Mouse (Mus musculus) erythroblast, embryonic 14.5 days (primary cell): ENCODE measurements around the gene Tmem114. TPM values are rescaled to one million over a fixed set of nuclear protein-coding genes. Genes with fewer than 3 reads are reported as not detected.

Experiments used
- H3K27me3 ChIP-seq: 2 replicates; pipeline ENCODE4 v1.6.1; 2012; ENCODE audit warnings: inconsistent platforms; ENCODE audit not compliant: control insufficient read depth
- H3K36me3 ChIP-seq: 2 replicates; pipeline ENCODE4 v1.6.1; 2012; ENCODE audit warnings: mild to moderate bottlenecking, inconsistent platforms; ENCODE audit not compliant: control insufficient read depth
- H3K4me1 ChIP-seq: 2 replicates; pipeline ENCODE4 v1.6.1; 2012; ENCODE audit warnings: inconsistent platforms; ENCODE audit not compliant: control insufficient read depth
- H3K4me3 ChIP-seq: replicated peaks from 2 replicates; pipeline ENCODE3; 2012; ENCODE audit warnings: moderate library complexity, mild to moderate bottlenecking, inconsistent platforms
- H3K9me3 ChIP-seq: 2 replicates; pipeline ENCODE4 v1.6.1; 2012; ENCODE audit warnings: low read length, inconsistent platforms, mixed read lengths; ENCODE audit not compliant: control insufficient read depth
- GATA1 ChIP-seq: IDR thresholded peaks from 2 replicates; pipeline ENCODE4 v1.6.1; 2012; ENCODE audit warnings: low read length, inconsistent platforms, mixed read lengths
- TAL1 ChIP-seq: IDR thresholded peaks from 3 replicates; pipeline ENCODE4 v1.6.1; 2012; ENCODE audit warnings: low read length, inconsistent platforms, mixed read lengths
- polyA plus RNA-seq: library from polyadenylated mRNA; stranded (reverse); fragments of >175 nt; gene quantifications from 2 replicates; pipeline ENCODE4 v1.2.3, GENCODE M21; 2012

Tmem114 gene
- polyA plus RNA-seq, 1 experiment: not detected

DNA sequence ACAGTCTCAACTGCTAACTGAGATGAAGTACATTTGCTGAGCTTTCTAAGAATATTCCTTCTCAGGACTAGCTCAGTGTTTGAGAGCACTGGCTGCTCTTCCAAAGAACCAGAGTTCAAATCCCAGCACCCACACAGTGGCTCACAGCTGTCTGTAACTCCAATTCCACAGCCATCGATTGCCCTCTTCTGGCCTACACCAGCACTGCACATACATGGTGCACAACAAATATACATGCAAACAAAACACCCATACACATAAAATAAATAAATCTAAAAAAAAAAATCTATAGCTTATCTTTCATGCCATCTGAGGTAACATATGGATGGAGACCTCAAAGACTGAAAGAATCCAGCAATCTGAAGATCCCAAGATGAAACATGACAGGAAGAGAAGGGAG lies 36.4 kb downstream of the Tmem114 start:
- Histone ChIP-seq H3K27me3 (no peaks in the 10 kb centered on the region), H3K4me3 (no peak overlapping the region), H3K4me1 (no peaks in the 10 kb centered on the region), H3K9me3 (no peaks in the 10 kb centered on the region), H3K36me3 (no peaks in the 10 kb centered on the region)
- TF ChIP-seq GATA1: no peak

DNA sequence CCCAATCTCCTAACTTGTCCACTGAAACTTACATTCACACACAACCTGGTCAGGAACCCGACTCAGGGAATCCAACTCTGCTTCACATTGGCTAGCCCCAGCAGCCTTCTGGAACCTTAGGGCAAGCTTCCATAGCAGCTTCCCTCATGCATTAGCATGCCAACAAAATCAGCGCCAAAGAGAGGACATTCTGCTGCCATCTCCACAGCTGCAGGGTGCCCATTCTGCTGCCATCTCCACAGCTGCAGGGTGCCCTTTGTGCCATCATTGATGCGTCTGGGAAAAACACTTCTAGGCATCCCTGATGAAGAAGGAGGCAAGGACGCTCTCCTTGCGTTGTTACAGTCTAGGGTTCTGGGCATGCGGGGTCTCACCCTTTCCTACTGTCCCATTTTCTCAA lies 38.5 kb downstream of the Tmem114 start:
- no peak for TF ChIP-seq GATA1
- no peak for TF ChIP-seq TAL1
- Histone ChIP-seq H3K27me3 (no peaks in the 10 kb centered on the region), H3K4me3 (no peak overlapping the region), H3K36me3 (no peaks in the 10 kb centered on the region), H3K9me3 (no peaks in the 10 kb centered on the region), H3K4me1 (no peaks in the 10 kb centered on the region)

DNA sequence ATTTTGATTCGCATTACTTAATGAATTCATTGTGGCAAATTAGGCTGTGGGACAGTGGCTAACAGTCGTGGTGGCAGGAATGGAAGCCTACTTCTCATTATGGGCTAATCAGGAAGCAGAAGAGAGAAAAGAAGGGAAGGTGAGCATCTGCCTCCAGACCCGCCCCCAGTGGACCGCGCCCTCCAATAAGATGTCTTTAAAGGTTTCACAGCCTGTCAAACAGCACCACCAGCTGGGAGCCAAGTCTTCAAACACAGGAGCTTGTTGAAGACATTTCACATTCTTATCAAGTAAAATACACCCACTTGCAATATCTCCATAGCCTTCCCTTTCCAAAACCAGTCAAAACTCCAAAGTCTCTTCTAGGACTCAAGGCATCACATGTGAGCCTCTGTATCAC lies 39.3 kb downstream of the Tmem114 start:
- Histone ChIP-seq H3K36me3 (no peaks in the 10 kb centered on the region), H3K4me3 (no peak overlapping the region), H3K27me3 (no peaks in the 10 kb centered on the region), H3K9me3 (no peaks in the 10 kb centered on the region), H3K4me1 (no peaks in the 10 kb centered on the region)
- TF ChIP-seq GATA1 (no peak), TAL1 (no peak)

DNA sequence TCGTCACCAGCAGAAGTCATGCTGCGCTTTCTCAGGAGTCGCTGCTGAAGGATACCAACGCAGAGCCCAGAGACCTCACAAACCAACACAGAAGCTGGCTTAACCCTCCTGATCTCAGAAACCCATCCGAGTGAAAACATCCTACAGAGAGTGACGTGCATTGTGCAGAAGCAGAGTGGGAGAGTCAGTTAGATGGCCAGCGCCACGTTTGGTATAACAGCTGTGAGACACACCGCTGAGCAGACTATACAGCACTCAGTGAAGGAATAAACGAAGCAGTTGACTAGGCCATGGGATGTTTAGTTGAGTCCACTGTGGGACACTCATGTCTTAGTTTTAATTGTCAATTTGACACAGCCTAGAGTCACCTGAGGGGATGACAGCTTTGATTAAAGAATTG lies 40.2 kb downstream of the Tmem114 start:
- Histone ChIP-seq H3K4me3 (no peak overlapping the region), H3K27me3 (no peaks in the 10 kb centered on the region), H3K36me3 (no peaks in the 10 kb centered on the region), H3K9me3 (no peaks in the 10 kb centered on the region), H3K4me1 (no peaks in the 10 kb centered on the region)
- TF ChIP-seq GATA1 (no peak), TAL1 (no peak)

DNA sequence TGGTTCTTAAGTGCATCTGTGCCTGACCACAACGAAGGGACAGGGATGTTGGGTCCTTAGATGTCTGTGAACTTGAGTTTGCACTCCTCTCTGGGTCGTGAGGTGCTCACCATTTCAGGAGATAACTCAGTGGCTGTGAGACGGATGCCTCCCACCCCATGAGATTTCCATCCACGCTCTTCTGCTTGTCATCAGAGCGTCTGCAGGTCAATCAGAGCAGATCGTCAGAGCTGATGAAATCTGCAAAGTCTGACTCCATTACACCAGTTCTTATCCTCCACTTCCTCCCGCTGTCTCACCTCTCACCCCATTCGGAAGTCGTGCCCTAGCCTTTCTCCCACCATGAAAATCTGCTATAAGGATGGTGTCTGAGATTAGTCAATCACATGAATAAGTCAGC lies 41.5 kb downstream of the Tmem114 start:
- TF ChIP-seq TAL1 (no peak), GATA1 (no peak)
- H3K4me1 ChIP-seq: no peaks in the 10 kb centered on the region
- H3K9me3 ChIP-seq: no peaks in the 10 kb centered on the region
- no peaks in the 10 kb centered on the region for H3K36me3 ChIP-seq
- no peaks in the 10 kb centered on the region for H3K27me3 ChIP-seq
- no peak overlapping the region for H3K4me3 ChIP-seq

DNA sequence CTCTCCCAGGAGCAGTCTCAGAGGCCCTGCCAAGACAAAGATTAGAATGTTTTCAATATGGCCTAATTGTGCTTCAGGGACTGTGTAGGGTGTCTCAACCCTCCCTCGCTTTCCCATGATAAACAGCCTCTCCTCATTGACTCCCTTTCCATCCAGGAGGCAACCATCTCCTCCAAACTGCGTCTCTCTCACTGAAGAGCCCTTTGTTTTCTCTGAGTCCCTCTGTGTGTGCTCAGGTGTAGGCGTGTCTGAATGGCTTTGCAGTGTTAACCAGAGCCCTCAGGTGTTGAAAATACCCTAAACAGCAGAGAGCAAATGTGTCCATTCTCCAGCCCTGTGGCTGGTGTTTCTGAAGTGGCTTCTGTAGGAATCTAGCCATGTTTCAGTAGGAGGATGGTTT lies 61.9 kb downstream of the Tmem114 start:
- TF ChIP-seq TAL1: no peak
- no peak for TF ChIP-seq GATA1
- no peaks in the 10 kb centered on the region; the same call in 1 of the 2 replicates for H3K9me3 ChIP-seq
- H3K4me3 ChIP-seq: no peak overlapping the region
- H3K4me1 ChIP-seq: peaks cover 2% of the 10 kb centered on the region; the same call in 1 of the 2 replicates
- no peaks in the 10 kb centered on the region for H3K36me3 ChIP-seq
- no peaks in the 10 kb centered on the region for H3K27me3 ChIP-seq

Other genes with a start within 250 kb of the Tmem114 start
- gene Mettl22, start 45.7 kb upstream of the Tmem114 start, polyA plus RNA-seq: 0.87 and 1.4 TPM in 2 replicates
- gene Abat, start 88.3 kb upstream of the Tmem114 start, polyA plus RNA-seq: 0.06 and 0.21 TPM in 2 replicates
- gene Pmm2, start 212.5 kb upstream of the Tmem114 start, polyA plus RNA-seq: 1.6 and 2.7 TPM in 2 replicates
- 0.31 and 0.35 TPM in 2 replicates for gene Tmem186, start 212.6 kb upstream of the Tmem114 start, polyA plus RNA-seq
- gene Carhsp1, start 247.0 kb upstream of the Tmem114 start, polyA plus RNA-seq: 30.7 and 31.2 TPM in 2 replicates